Mouse (Mus musculus) liver, postnatal 0 days (tissue): Measurements from ENCODE around the gene BC048403. TPM values are rescaled to one million over a fixed set of nuclear protein-coding genes. Genes with fewer than 3 reads are reported as not detected.
A peak's percentile ranks its signal among the peaks of the same experiment; 100 is the strongest.

Experiments
- ATAC-seq: fragments of 200-750 bp; cut with Nextera tagmentation; 2 replicates; pipeline ENCODE4 v1.8.0; 2017; ENCODE audit warnings: mild to moderate bottlenecking, moderate library complexity
- DNase-seq: peaks from one replicate; pipeline ENCODE4 v3.0.0-alpha.2; 2016
- H3K27ac ChIP-seq: fragments of 300-500 bp; sonication (generic); 2 replicates; pipeline ENCODE4 v1.5.1; 2014; ENCODE audit warnings: antibody characterized with exemption, moderate library complexity, mild to moderate bottlenecking, low read depth
- H3K27me3 ChIP-seq: fragments of 300-500 bp; sonication (generic); 2 replicates; pipeline ENCODE4 v1.6.1; 2014; ENCODE audit warnings: low read length, control low read depth, mixed read lengths; ENCODE audit not compliant: insufficient read depth
- H3K36me3 ChIP-seq: fragments of 300-500 bp; sonication (generic); replicated peaks from 2 replicates; pipeline ENCODE4 v1.6.1; 2014; ENCODE audit warnings: mild to moderate bottlenecking, control low read depth, low read length, moderate library complexity, mixed read lengths; ENCODE audit not compliant: insufficient read depth
- H3K4me1 ChIP-seq: fragments of 300-500 bp; sonication (generic); 2 replicates; pipeline ENCODE4 v1.6.1; 2014; ENCODE audit warnings: antibody characterized with exemption, mild to moderate bottlenecking, control low read depth; ENCODE audit not compliant: insufficient read depth
- H3K4me2 ChIP-seq: fragments of 300-500 bp; sonication (generic); 2 replicates; pipeline ENCODE4 v1.6.1; 2014; ENCODE audit warnings: low read depth, mild to moderate bottlenecking, low read length, moderate library complexity, mixed read lengths
- H3K4me3 ChIP-seq: fragments of 300-500 bp; sonication (generic); 2 replicates; pipeline ENCODE4 v1.5.1; 2014; ENCODE audit warnings: low read depth, low read length
- H3K9ac ChIP-seq: fragments of 300-500 bp; sonication (generic); replicated peaks from 2 replicates; pipeline ENCODE4 v1.6.1; 2014; ENCODE audit warnings: mild to moderate bottlenecking, moderate library complexity
- H3K9me3 ChIP-seq: fragments of 300-500 bp; sonication (generic); 2 replicates; pipeline ENCODE4 v1.6.1; 2016; ENCODE audit warnings: mild to moderate bottlenecking, control low read depth, low read length, mixed read lengths
- CTCF ChIP-seq: sonication (generic); IDR thresholded peaks from 2 replicates; pipeline ENCODE4 v1.5.1; 2016; ENCODE audit warnings: antibody characterized with exemption, low read depth
- EP300 ChIP-seq: IDR thresholded peaks from 2 replicates; pipeline ENCODE4 v1.6.1; 2016; ENCODE audit warnings: antibody characterized with exemption, low read depth, mild to moderate bottlenecking
- WGBS: fragments of 180-500 bp; shearing (Covaris S2); extraction: QIAGEN DNeasy Blood & Tissue Kit; methylation state at CpG from one replicate; pipeline ENCODE4 v1.1.7; 2014; ENCODE audit not compliant: insufficient replicate concordance; 5-methylcytosine and 5-hydroxymethylcytosine counted together
- polyA plus RNA-seq: library from polyadenylated mRNA; unstranded; fragments of >200 nt; fragmentation: Nextera tagmentation; extraction: Ambion mirVana; gene quantifications from 2 replicates; pipeline ENCODE4 v1.2.1, GENCODE M21; 2015

Gene BC048403
- polyA plus RNA-seq, 1 experiment from 2014 or later, result 1.9 TPM

GRCm38 (mm10) chr10:121750175-121750574 is 10.4 kb downstream of the BC048403 start:
- TF ChIP-seq EP300, result no peak
- no peak for TF ChIP-seq CTCF
- WGBS, result 87% methylated on average over 12 of the region's 12 CpGs
- no peaks in the 10 kb centered on the region for H3K4me1 ChIP-seq
- no peak for DNase-seq
- no peaks in the 10 kb centered on the region for H3K27me3 ChIP-seq
- H3K4me2 ChIP-seq, result no peak overlapping the region
- no peaks in the 10 kb centered on the region for H3K9me3 ChIP-seq
- no peak overlapping the region for H3K4me3 ChIP-seq
- no peak overlapping the region for H3K9ac ChIP-seq
- H3K36me3 ChIP-seq, result peaks cover 36% of the 10 kb centered on the region
- ATAC-seq, result no peak
- H3K27ac ChIP-seq, result no peak overlapping the region

- ATAC-seq (no peak), DNase-seq (no peak)
- H3K9ac ChIP-seq, result no peak overlapping the region
- TF ChIP-seq CTCF, result no peak
- no peak for TF ChIP-seq EP300
- WGBS, result 55% methylated on average over 5 of the region's 5 CpGs
- peaks cover 11% of the 10 kb centered on the region; the same call in 1 of the 2 replicates for H3K36me3 ChIP-seq
- no peak overlapping the region for H3K4me2 ChIP-seq
- no peaks in the 10 kb centered on the region for H3K27me3 ChIP-seq
- peaks cover 4% of the 10 kb centered on the region; the same call in 1 of the 2 replicates for H3K4me1 ChIP-seq
- H3K4me3 ChIP-seq, result no peak overlapping the region
- H3K27ac ChIP-seq, result no peak overlapping the region
- H3K9me3 ChIP-seq, result no peaks in the 10 kb centered on the region
Observed at GRCm38 (mm10) chr10:121754237-121754636, 14.5 kb downstream of the BC048403 start.

GRCm38 (mm10) chr10:121755822-121756221 is 16.1 kb downstream of the BC048403 start:
- no peaks in the 10 kb centered on the region for H3K27me3 ChIP-seq
- H3K27ac ChIP-seq, result no peak overlapping the region
- no peak overlapping the region for H3K4me2 ChIP-seq
- H3K4me3 ChIP-seq, result no peak overlapping the region
- WGBS, result 37% methylated on average over 1 of the region's 1 CpGs
- TF ChIP-seq EP300 (no peak), CTCF (no peak)
- no peak overlapping the region for H3K9ac ChIP-seq
- peaks cover 6% of the 10 kb centered on the region; the same call in 1 of the 2 replicates for H3K36me3 ChIP-seq
- ATAC-seq, result no peak
- DNase-seq, result no peak
- H3K4me1 ChIP-seq, result peaks cover 4% of the 10 kb centered on the region; the same call in 1 of the 2 replicates
- H3K9me3 ChIP-seq, result no peaks in the 10 kb centered on the region

- peaks cover 4% of the 10 kb centered on the region; the same call in 1 of the 2 replicates for H3K4me1 ChIP-seq
- H3K36me3 ChIP-seq, result 0 out of 2 replicates have a peak, but pooled peaks cover 5% of the 10 kb centered on the region
- TF ChIP-seq EP300, result no peak
- no peak for TF ChIP-seq CTCF
- 54% methylated on average over 4 of the region's 4 CpGs for WGBS
- H3K4me2 ChIP-seq, result no peak overlapping the region
- no peak overlapping the region for H3K27ac ChIP-seq
- no peak overlapping the region for H3K9ac ChIP-seq
- no peak overlapping the region for H3K4me3 ChIP-seq
- no peaks in the 10 kb centered on the region for H3K9me3 ChIP-seq
- DNase-seq, result no peak
- H3K27me3 ChIP-seq, result no peaks in the 10 kb centered on the region
- ATAC-seq, result no peak
Observed at GRCm38 (mm10) chr10:121756677-121757076, 16.9 kb downstream of the BC048403 start.

GRCm38 (mm10) chr10:121759095-121759494 is 19.4 kb downstream of the BC048403 start:
- peaks cover 4% of the 10 kb centered on the region; the same call in 1 of the 2 replicates for H3K4me1 ChIP-seq
- no peak for ATAC-seq

GRCm38 (mm10) chr10:121762141-121762540 is 22.4 kb downstream of the BC048403 start:
- Histone ChIP-seq H3K36me3 (no peaks in the 10 kb centered on the region), H3K9me3 (no peaks in the 10 kb centered on the region), H3K27me3 (no peaks in the 10 kb centered on the region), H3K27ac (no peak overlapping the region), H3K4me3 (no peak overlapping the region), H3K9ac (no peak overlapping the region), H3K4me1 (no peaks in the 10 kb centered on the region), H3K4me2 (no peak overlapping the region)
- no peak for TF ChIP-seq EP300
- no peak for TF ChIP-seq CTCF
- DNase-seq, result no peak
- ATAC-seq, result no peak
- WGBS, result 82% methylated on average over 9 of the region's 9 CpGs

More at GRCm38 (mm10) chr10:121759095-121759494, 19.4 kb downstream of the BC048403 start:
- Histone ChIP-seq H3K36me3 (no peaks in the 10 kb centered on the region), H3K9me3 (no peaks in the 10 kb centered on the region), H3K4me3 (no peak overlapping the region), H3K27me3 (no peaks in the 10 kb centered on the region), H3K9ac (no peak overlapping the region), H3K27ac (no peak overlapping the region), H3K4me2 (no peak overlapping the region)
- DNase-seq, result no peak
- TF ChIP-seq CTCF, result peak; percentile 38; the same call in 1 of the 2 replicates
- no peak for TF ChIP-seq EP300
- WGBS, result 49% methylated on average over 8 of the region's 8 CpGs

- WGBS, result 78% methylated on average over 9 of the region's 13 CpGs
- no peak overlapping the region for H3K4me3 ChIP-seq
- H3K4me2 ChIP-seq, result no peak overlapping the region
- no peaks in the 10 kb centered on the region for H3K4me1 ChIP-seq
- no peak for DNase-seq
- ATAC-seq, result no peak
- H3K36me3 ChIP-seq, result no peaks in the 10 kb centered on the region
- no peaks in the 10 kb centered on the region for H3K9me3 ChIP-seq
- TF ChIP-seq EP300 (no peak), CTCF (no peak)
- no peak overlapping the region for H3K27ac ChIP-seq
- H3K27me3 ChIP-seq, result no peaks in the 10 kb centered on the region
- H3K9ac ChIP-seq, result no peak overlapping the region
Observed at GRCm38 (mm10) chr10:121763191-121763590, 23.5 kb downstream of the BC048403 start.
